Mouse (Mus musculus) embryonic facial prominence, embryonic 14.5 days (tissue): ENCODE measurements around the gene Tnik. TPM values are rescaled to one million over a fixed set of nuclear protein-coding genes. Genes with fewer than 3 reads are reported as not detected.
A peak's percentile ranks its signal among the peaks of the same experiment; 100 is the strongest.

ENCODE experiments used
- ATAC-seq: fragments of 200-750 bp; cut with Nextera tagmentation; 2 replicates; pipeline ENCODE4 v1.8.0; 2017; ENCODE audit warnings: low read depth, moderate number of reproducible peaks, moderate TSS enrichment
- DNase-seq: peaks from one replicate; pipeline ENCODE4 v3.0.0-alpha.2; 2015; ENCODE audit warnings: low spot score
- H3K27ac ChIP-seq: fragments of 300-500 bp; sonication (generic); replicated peaks from 2 replicates; pipeline ENCODE4 v1.5.1; 2014; ENCODE audit warnings: low read depth, mild to moderate bottlenecking, low read length, moderate library complexity
- H3K27me3 ChIP-seq: fragments of 300-500 bp; sonication (generic); replicated peaks from 2 replicates; pipeline ENCODE4 v1.6.1; 2014; ENCODE audit warnings: low read length; ENCODE audit not compliant: control insufficient read depth, insufficient read depth
- H3K36me3 ChIP-seq: fragments of 300-500 bp; sonication (generic); 2 replicates; pipeline ENCODE4 v1.6.1; 2014; ENCODE audit warnings: low read length, mixed read lengths; ENCODE audit not compliant: control insufficient read depth, insufficient read depth
- H3K4me1 ChIP-seq: fragments of 300-500 bp; sonication (generic); 2 replicates; pipeline ENCODE4 v1.6.1; 2014; ENCODE audit warnings: antibody characterized with exemption, low read length; ENCODE audit not compliant: control insufficient read depth, insufficient read depth
- H3K4me2 ChIP-seq: fragments of 300-500 bp; sonication (generic); 2 replicates; pipeline ENCODE4 v1.6.1; 2014; ENCODE audit warnings: low read depth, mild to moderate bottlenecking, low read length, moderate library complexity, mixed read lengths
- H3K4me3 ChIP-seq: fragments of 300-500 bp; sonication (generic); 2 replicates; pipeline ENCODE4 v1.5.1; 2014; ENCODE audit warnings: low read depth, mild to moderate bottlenecking, low read length
- H3K9ac ChIP-seq: fragments of 300-500 bp; sonication (generic); 2 replicates; pipeline ENCODE4 v1.6.1; 2014; ENCODE audit warnings: low read depth, mild to moderate bottlenecking, low read length, moderate library complexity, mixed read lengths
- H3K9me3 ChIP-seq: fragments of 300-500 bp; sonication (generic); 2 replicates; pipeline ENCODE4 v1.6.1; 2016; ENCODE audit warnings: low read length; ENCODE audit not compliant: control insufficient read depth
- WGBS: fragments of 180-500 bp; shearing (Covaris S2); extraction: QIAGEN DNeasy Blood & Tissue Kit; methylation state at CpG from one replicate; pipeline ENCODE4 v1.1.7; 2014; 5-methylcytosine and 5-hydroxymethylcytosine counted together
- polyA plus RNA-seq: library from polyadenylated mRNA; unstranded; fragments of >200 nt; fragmentation: Nextera tagmentation; extraction: Ambion mirVana; gene quantifications from 2 replicates; pipeline ENCODE4 v1.2.1, GENCODE M21; 2014

Gene Tnik
- polyA plus RNA-seq, 1 experiment from 2014 or later = 19.4 TPM

GRCm38 (mm10) chr3:28527231-28527630, 264.2 kb downstream of the Tnik start:
- Histone ChIP-seq H3K36me3 (no peaks in the 10 kb centered on the region), H3K4me3 (no peak overlapping the region), H3K27me3 (no peaks in the 10 kb centered on the region), H3K9ac (no peak overlapping the region), H3K9me3 (no peaks in the 10 kb centered on the region), H3K27ac (no peak overlapping the region), H3K4me2 (no peak overlapping the region), H3K4me1 (no peaks in the 10 kb centered on the region)
- no peak for ATAC-seq
- no peak for DNase-seq
- WGBS = 92% methylated on average over 4 of the region's 4 CpGs

DNA sequence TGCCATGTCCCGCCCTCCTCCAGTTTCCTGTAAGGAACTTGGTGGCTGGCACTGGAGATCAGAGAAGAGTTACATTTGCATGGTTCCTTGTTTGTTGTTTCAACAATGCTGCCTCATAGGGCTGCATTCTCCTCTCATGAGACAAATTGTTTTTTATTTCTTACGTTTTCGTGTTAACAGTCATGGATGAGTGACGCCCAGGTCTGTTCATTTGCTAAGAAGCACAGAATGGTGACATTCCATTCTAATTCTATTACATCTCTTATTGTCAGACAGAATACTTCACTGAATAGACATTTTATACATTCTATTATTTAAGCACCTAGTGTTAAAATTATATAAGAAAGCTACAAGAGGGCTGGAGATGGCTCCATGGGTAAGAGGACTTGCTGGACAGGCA, 266.5 kb downstream of the Tnik start:
- no peak overlapping the region for H3K9ac ChIP-seq
- no peak overlapping the region for H3K27ac ChIP-seq
- H3K4me3 ChIP-seq = no peak overlapping the region
- no peaks in the 10 kb centered on the region for H3K36me3 ChIP-seq
- no peaks in the 10 kb centered on the region for H3K9me3 ChIP-seq
- 80% methylated on average over 4 of the region's 4 CpGs for WGBS
- no peaks in the 10 kb centered on the region for H3K27me3 ChIP-seq
- no peaks in the 10 kb centered on the region for H3K4me1 ChIP-seq
- no peak for DNase-seq
- H3K4me2 ChIP-seq = no peak overlapping the region
- no peak for ATAC-seq

GRCm38 (mm10) chr3:28531294-28531956, 268.4 kb downstream of the Tnik start:
- no peaks in the 10 kb centered on the region for H3K4me1 ChIP-seq
- DNase-seq (peak; percentile 45), ATAC-seq (peak; percentile 62; the same call in 1 of the 2 replicates)
- WGBS = 70% methylated on average over 15 of the region's 15 CpGs
- H3K9me3 ChIP-seq = no peaks in the 10 kb centered on the region
- peak overlapping the region; percentile 19 for H3K4me2 ChIP-seq
- H3K4me3 ChIP-seq = peak overlapping the region; percentile 15; the same call in 1 of the 2 replicates
- H3K36me3 ChIP-seq = no peaks in the 10 kb centered on the region
- H3K9ac ChIP-seq = no peak overlapping the region
- no peaks in the 10 kb centered on the region for H3K27me3 ChIP-seq
- no peak overlapping the region for H3K27ac ChIP-seq

GRCm38 (mm10) chr3:28532666-28533065, 269.7 kb downstream of the Tnik start:
- ATAC-seq = no peak
- Histone ChIP-seq H3K36me3 (no peaks in the 10 kb centered on the region), H3K4me1 (no peaks in the 10 kb centered on the region), H3K27me3 (no peaks in the 10 kb centered on the region), H3K27ac (no peak overlapping the region), H3K4me2 (no peak overlapping the region), H3K4me3 (no peak overlapping the region), H3K9ac (no peak overlapping the region), H3K9me3 (no peaks in the 10 kb centered on the region)
- 91% methylated on average over 7 of the region's 7 CpGs for WGBS
- no peak for DNase-seq

- ATAC-seq (no peak), DNase-seq (no peak)
- Histone ChIP-seq H3K4me3 (no peak overlapping the region), H3K4me1 (no peaks in the 10 kb centered on the region), H3K9me3 (no peaks in the 10 kb centered on the region), H3K36me3 (no peaks in the 10 kb centered on the region), H3K9ac (no peak overlapping the region), H3K4me2 (no peak overlapping the region), H3K27me3 (no peaks in the 10 kb centered on the region), H3K27ac (no peak overlapping the region)
- 76% methylated on average over 5 of the region's 5 CpGs for WGBS
These were observed 277.1 kb downstream of the Tnik start for GRCm38 (mm10) chr3:28540121-28540520.

DNA sequence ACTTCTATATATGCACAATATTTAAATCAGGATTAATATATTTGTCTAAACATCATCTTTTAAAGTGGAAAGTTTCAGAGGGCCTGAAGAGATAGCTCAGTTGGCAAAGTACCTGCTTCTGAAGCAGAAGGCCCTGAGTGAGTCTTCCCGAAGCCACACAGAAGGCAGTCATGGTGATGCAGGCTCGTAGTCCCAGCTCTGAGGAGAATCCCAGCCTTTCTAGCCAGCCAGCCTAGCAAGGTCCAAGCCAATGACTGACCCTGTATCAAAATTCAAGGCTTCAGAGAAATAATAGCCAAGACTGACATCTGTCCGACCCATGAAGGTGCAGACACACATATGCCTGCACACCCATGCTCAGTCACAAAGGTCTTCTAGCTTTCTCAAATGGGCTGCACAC, 279.9 kb downstream of the Tnik start:
- 92% methylated on average over 3 of the region's 3 CpGs for WGBS
- DNase-seq = no peak

DNA sequence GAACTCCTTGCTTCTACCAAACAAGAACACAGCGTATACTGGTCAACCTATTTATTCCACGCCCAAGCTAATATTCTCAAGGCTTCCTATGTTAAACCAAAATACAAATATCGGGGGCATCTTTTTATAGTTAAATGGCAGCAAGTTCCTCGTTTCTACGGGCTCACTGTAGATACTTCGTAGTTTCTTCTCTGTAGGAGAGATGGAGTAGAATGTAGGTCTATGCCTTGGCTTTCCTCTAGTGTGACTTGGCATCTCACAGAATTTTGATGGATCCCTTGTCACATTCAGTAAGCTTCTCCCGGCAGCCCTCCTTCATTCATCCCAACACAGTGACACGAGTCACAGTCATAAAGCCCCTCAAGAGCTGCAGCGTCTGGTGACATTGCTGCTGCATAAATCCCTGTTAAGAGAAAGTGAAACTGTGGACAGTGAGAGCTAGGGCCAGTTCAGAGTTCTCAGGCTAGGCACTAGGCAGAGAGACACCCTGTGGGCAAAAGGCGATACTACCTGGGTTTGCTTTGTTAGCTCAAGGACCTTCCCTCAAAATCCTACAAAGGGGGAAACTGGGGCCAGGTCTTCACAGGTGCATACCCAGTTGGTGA, 280.5 kb downstream of the Tnik start:
- DNase-seq = peak; percentile 35

More for the DNA sequence above, 279.9 kb downstream of the Tnik start:
- Histone ChIP-seq H3K9me3 (no peaks in the 10 kb centered on the region), H3K27me3 (no peaks in the 10 kb centered on the region), H3K4me1 (no peaks in the 10 kb centered on the region), H3K4me2 (no peak overlapping the region), H3K9ac (no peak overlapping the region), H3K4me3 (no peak overlapping the region), H3K36me3 (no peaks in the 10 kb centered on the region), H3K27ac (no peak overlapping the region)
- ATAC-seq = no peak

GRCm38 (mm10) chr3:28544345-28544869, 281.4 kb downstream of the Tnik start:
- H3K9me3 ChIP-seq = no peaks in the 10 kb centered on the region
- H3K36me3 ChIP-seq = no peaks in the 10 kb centered on the region
- 61% methylated on average over 11 of the region's 11 CpGs for WGBS
- ATAC-seq = no peak
- H3K27ac ChIP-seq = no peak overlapping the region
- no peak for DNase-seq
- no peak overlapping the region for H3K4me3 ChIP-seq
- no peak overlapping the region for H3K9ac ChIP-seq
- H3K4me1 ChIP-seq = no peaks in the 10 kb centered on the region
- H3K27me3 ChIP-seq = no peaks in the 10 kb centered on the region
- no peak overlapping the region for H3K4me2 ChIP-seq

More for the DNA sequence above, 280.5 kb downstream of the Tnik start:
- H3K4me3 ChIP-seq = no peak overlapping the region
- no peaks in the 10 kb centered on the region for H3K9me3 ChIP-seq
- no peaks in the 10 kb centered on the region for H3K27me3 ChIP-seq
- H3K27ac ChIP-seq = no peak overlapping the region
- no peak overlapping the region for H3K4me2 ChIP-seq
- no peaks in the 10 kb centered on the region for H3K36me3 ChIP-seq
- no peak overlapping the region for H3K9ac ChIP-seq
- no peak for ATAC-seq
- 86% methylated on average over 10 of the region's 10 CpGs for WGBS
- no peaks in the 10 kb centered on the region for H3K4me1 ChIP-seq
